Mouse (Mus musculus) 3T3-L1 (cell line): ENCODE measurements at regions not wholly inside any gene's neighbourhood (a gene's known extent, or its start where the extent isn't known, plus 50 kb on each side); places are given as distances from the start of the nearest gene placed in this dataset.
A peak's percentile ranks its signal among the peaks of the same experiment; 100 is the strongest.
"Not testable (repeated sequence)": the region's sequence is repeated elsewhere in the genome, so short reads cannot be mapped to it uniquely, and the experiment has no call there.

Source experiments
- DNase-seq: peaks from one replicate; pipeline ENCODE4 v3.0.0-alpha.2; 2015; ENCODE audit warnings: low read depth, low spot score

GRCm38 (mm10) chr13:107774499-107774898 lies 269.7 kb upstream of the Smim15 start:
- DNase-seq = not testable (repeated sequence)

GRCm38 (mm10) chr13:107767262-107767624 lies 277.0 kb upstream of the Smim15 start:
- no peak for DNase-seq

- DNase-seq = no peak
Measured at GRCm38 (mm10) chr13:107766397-107767261, 277.6 kb upstream of the Smim15 start.

GRCm38 (mm10) chr13:107763911-107764310 lies 280.3 kb upstream of the Smim15 start:
- DNase-seq = no peak

GRCm38 (mm10) chr13:107760511-107760910 lies 283.7 kb upstream of the Smim15 start:
- DNase-seq = no peak

GRCm38 (mm10) chr13:107758327-107759095 lies 285.7 kb upstream of the Smim15 start:
- DNase-seq = no peak

GRCm38 (mm10) chr13:107752745-107753144 lies 291.5 kb upstream of the Smim15 start:
- DNase-seq = no peak

- no peak for DNase-seq
Measured at GRCm38 (mm10) chr13:107743464-107744218, 300.6 kb upstream of the Smim15 start.

GRCm38 (mm10) chr13:107736581-107736980 lies 307.7 kb upstream of the Smim15 start:
- no peak for DNase-seq

GRCm38 (mm10) chr13:107734161-107734905 lies 309.9 kb upstream of the Smim15 start:
- DNase-seq = no peak

- no peak for DNase-seq
Measured at GRCm38 (mm10) chr13:107730976-107731375, 313.3 kb upstream of the Smim15 start.

GRCm38 (mm10) chr13:107726491-107726890 lies 317.8 kb upstream of the Smim15 start:
- DNase-seq = no peak

- DNase-seq = no peak
Measured at GRCm38 (mm10) chr13:107721901-107722300, 322.3 kb upstream of the Smim15 start.

- no peak for DNase-seq
Measured at GRCm38 (mm10) chr13:107720874-107721574, 323.2 kb upstream of the Smim15 start.

- DNase-seq = no peak
Measured at GRCm38 (mm10) chr13:107718973-107719620, 325.1 kb upstream of the Smim15 start.

GRCm38 (mm10) chr13:107715616-107716015 lies 328.6 kb upstream of the Smim15 start:
- no peak for DNase-seq

GRCm38 (mm10) chr13:107714001-107714400 lies 330.2 kb upstream of the Smim15 start:
- DNase-seq = peak; percentile 79

GRCm38 (mm10) chr13:107711341-107711994 lies 332.8 kb upstream of the Smim15 start:
- DNase-seq = peak; percentile 19

GRCm38 (mm10) chr13:107710368-107710767 lies 333.9 kb upstream of the Smim15 start:
- DNase-seq = no peak

GRCm38 (mm10) chr13:107709828-107710227 lies 334.4 kb upstream of the Smim15 start:
- no peak for DNase-seq
